Mouse (Mus musculus) embryonic facial prominence, embryonic 10.5 days (tissue): ENCODE measurements around the gene Zglp1. TPM values are rescaled to one million over a fixed set of nuclear protein-coding genes. Genes with fewer than 3 reads are reported as not detected.

Experiments used
- DNase-seq: peaks from one replicate; pipeline ENCODE4 v3.0.0-alpha.2; 2017; ENCODE audit warnings: low spot score
- H3K27ac ChIP-seq: fragments of 300-500 bp; sonication (generic); replicated peaks from 2 replicates; pipeline ENCODE4 v1.5.1; 2016; ENCODE audit warnings: mild to moderate bottlenecking
- H3K27me3 ChIP-seq: fragments of 300-500 bp; sonication (generic); replicated peaks from 2 replicates; pipeline ENCODE4 v1.6.1; 2016; ENCODE audit warnings: low read depth, mild to moderate bottlenecking; ENCODE audit not compliant: poor library complexity, severe bottlenecking
- H3K36me3 ChIP-seq: fragments of 300-500 bp; sonication (generic); replicated peaks from 2 replicates; pipeline ENCODE4 v1.6.1; 2016; ENCODE audit warnings: mild to moderate bottlenecking, moderate library complexity
- H3K4me1 ChIP-seq: fragments of 300-500 bp; sonication (generic); 2 replicates; pipeline ENCODE4 v1.6.1; 2016
- H3K4me3 ChIP-seq: fragments of 300-500 bp; sonication (generic); 2 replicates; pipeline ENCODE4 v1.5.1; 2016; ENCODE audit warnings: mild to moderate bottlenecking, moderate library complexity
- H3K9me3 ChIP-seq: fragments of 300-500 bp; sonication (generic); 2 replicates; pipeline ENCODE4 v1.6.1; 2016; ENCODE audit warnings: mild to moderate bottlenecking
- WGBS: fragments of 180-500 bp; shearing (Covaris S2); methylation state at CpG from one replicate; pipeline ENCODE4 v1.1.7; 2016; 5-methylcytosine and 5-hydroxymethylcytosine counted together
- polyA plus RNA-seq: library from polyadenylated mRNA; unstranded; fragments of >200 nt; fragmentation: Nextera tagmentation; extraction: Ambion mirVana; gene quantifications from 2 replicates; pipeline ENCODE4 v1.2.1, GENCODE M21; 2016

Gene Zglp1
- polyA plus RNA-seq, 1 experiment from 2014 or later = 1.8 TPM

- H3K27ac ChIP-seq = no peak overlapping the region
- peaks cover 71% of the 10 kb centered on the region for H3K4me1 ChIP-seq
- H3K36me3 ChIP-seq = no peaks in the 10 kb centered on the region
- DNase-seq = peak; percentile 72
- under 1% methylated on average over 36 of the region's 36 CpGs for WGBS
- peaks cover 100% of the 10 kb centered on the region for H3K27me3 ChIP-seq
- peak overlapping the region; percentile 57 for H3K4me3 ChIP-seq
- no peaks in the 10 kb centered on the region for H3K9me3 ChIP-seq
These were observed 35.5 kb downstream of the Zglp1 start for GRCm38 (mm10) chr9:21031251-21031895.

- Histone ChIP-seq H3K9me3 (no peaks in the 10 kb centered on the region), H3K27me3 (peaks cover 100% of the 10 kb centered on the region), H3K27ac (no peak overlapping the region), H3K36me3 (no peaks in the 10 kb centered on the region), H3K4me3 (peak overlapping the region; percentile 57), H3K4me1 (peaks cover 67% of the 10 kb centered on the region)
- DNase-seq = peak; percentile 88
- under 1% methylated on average over 13 of the region's 13 CpGs for WGBS
These were observed 36.1 kb downstream of the Zglp1 start for GRCm38 (mm10) chr9:21030781-21031250.

GRCm38 (mm10) chr9:21030055-21030600, 36.8 kb downstream of the Zglp1 start:
- H3K4me1 ChIP-seq = peaks cover 63% of the 10 kb centered on the region
- H3K36me3 ChIP-seq = no peaks in the 10 kb centered on the region
- H3K9me3 ChIP-seq = no peaks in the 10 kb centered on the region
- peaks cover 100% of the 10 kb centered on the region for H3K27me3 ChIP-seq
- 21% methylated on average over 22 of the region's 22 CpGs for WGBS
- no peak overlapping the region for H3K27ac ChIP-seq
- peak overlapping the region; percentile 57 for H3K4me3 ChIP-seq
- DNase-seq = no peak

- peaks cover 95% of the 10 kb centered on the region for H3K27me3 ChIP-seq
- DNase-seq = peak; percentile 87
- no peaks in the 10 kb centered on the region for H3K9me3 ChIP-seq
- peak within 1 kb of the TSS; percentile 57 for H3K4me3 ChIP-seq
- peaks cover 56% of the 10 kb centered on the region for H3K4me1 ChIP-seq
- 2% methylated on average over 37 of the region's 37 CpGs for WGBS
- H3K36me3 ChIP-seq = no peaks in the 10 kb centered on the region
- peak within 1 kb of the TSS; percentile 73 for H3K27ac ChIP-seq
These were observed 37.4 kb downstream of the Zglp1 start, which contains the start of gene Icam4 for GRCm38 (mm10) chr9:21029291-21030054. Gene Icam4, plus strand, starts transcription at chr9:21029373.

GRCm38 (mm10) chr9:21028560-21029110, 38.3 kb downstream of the Zglp1 start:
- Histone ChIP-seq H3K4me1 (peaks cover 53% of the 10 kb centered on the region), H3K36me3 (no peaks in the 10 kb centered on the region), H3K27me3 (peaks cover 87% of the 10 kb centered on the region), H3K9me3 (no peaks in the 10 kb centered on the region), H3K4me3 (0 out of 2 replicates have a peak overlapping the region, but pooled peaks have one; percentile 57), H3K27ac (no peak overlapping the region)
- WGBS = 72% methylated on average over 6 of the region's 6 CpGs
- DNase-seq = no peak

- Histone ChIP-seq H3K27ac (no peak overlapping the region), H3K27me3 (peaks cover 79% of the 10 kb centered on the region), H3K4me1 (peaks cover 45% of the 10 kb centered on the region), H3K9me3 (no peaks in the 10 kb centered on the region), H3K36me3 (no peaks in the 10 kb centered on the region), H3K4me3 (no peak overlapping the region)
- no peak for DNase-seq
- WGBS = 67% methylated on average over 8 of the region's 8 CpGs
These were observed 39.1 kb downstream of the Zglp1 start for GRCm38 (mm10) chr9:21027774-21028290.

- no peak overlapping the region for H3K27ac ChIP-seq
- WGBS = 82% methylated on average over 12 of the region's 12 CpGs
These were observed 40.0 kb downstream of the Zglp1 start for GRCm38 (mm10) chr9:21026849-21027248.

GRCm38 (mm10) chr9:21025258-21025810, 41.6 kb downstream of the Zglp1 start:
- H3K4me3 ChIP-seq = no peak overlapping the region
- H3K27me3 ChIP-seq = peaks cover 59% of the 10 kb centered on the region
- H3K9me3 ChIP-seq = no peaks in the 10 kb centered on the region
- WGBS = 74% methylated on average over 19 of the region's 19 CpGs
- no peaks in the 10 kb centered on the region for H3K36me3 ChIP-seq
- DNase-seq = no peak
- no peak overlapping the region for H3K27ac ChIP-seq
- peaks cover 21% of the 10 kb centered on the region for H3K4me1 ChIP-seq

More at GRCm38 (mm10) chr9:21026849-21027248, 40.0 kb downstream of the Zglp1 start:
- H3K9me3 ChIP-seq = no peaks in the 10 kb centered on the region
- H3K4me3 ChIP-seq = 0 out of 2 replicates have a peak overlapping the region, but pooled peaks have one; percentile 1
- no peaks in the 10 kb centered on the region for H3K36me3 ChIP-seq
- H3K4me1 ChIP-seq = peaks cover 35% of the 10 kb centered on the region
- no peak for DNase-seq
- peaks cover 72% of the 10 kb centered on the region for H3K27me3 ChIP-seq

- Histone ChIP-seq H3K4me3 (no peak overlapping the region), H3K27ac (no peak overlapping the region), H3K9me3 (no peaks in the 10 kb centered on the region), H3K4me1 (no peaks in the 10 kb centered on the region), H3K27me3 (peaks cover 56% of the 10 kb centered on the region), H3K36me3 (no peaks in the 10 kb centered on the region)
- DNase-seq = no peak
- 84% methylated on average over 1 of the region's 1 CpGs for WGBS
These were observed 44.2 kb downstream of the Zglp1 start for GRCm38 (mm10) chr9:21022726-21023125.

GRCm38 (mm10) chr9:21022288-21022687, 44.6 kb downstream of the Zglp1 start:
- Histone ChIP-seq H3K9me3 (no peaks in the 10 kb centered on the region), H3K27me3 (peaks cover 56% of the 10 kb centered on the region), H3K27ac (no peak overlapping the region), H3K36me3 (no peaks in the 10 kb centered on the region), H3K4me3 (no peak overlapping the region), H3K4me1 (peaks cover under 1% of the 10 kb centered on the region; the same call in 1 of the 2 replicates)
- 65% methylated on average over 6 of the region's 6 CpGs for WGBS
- no peak for DNase-seq

GRCm38 (mm10) chr9:21021363-21021762, 45.5 kb downstream of the Zglp1 start:
- Histone ChIP-seq H3K36me3 (no peaks in the 10 kb centered on the region), H3K4me3 (no peak overlapping the region), H3K27ac (no peak overlapping the region), H3K27me3 (peaks cover 56% of the 10 kb centered on the region), H3K9me3 (no peaks in the 10 kb centered on the region), H3K4me1 (peaks cover 7% of the 10 kb centered on the region)
- WGBS = 72% methylated on average over 3 of the region's 3 CpGs
- no peak for DNase-seq

GRCm38 (mm10) chr9:21018600-21018999, 48.3 kb downstream of the Zglp1 start:
- no peak for DNase-seq
- 74% methylated on average over 2 of the region's 2 CpGs for whole genome bisulfite sequencing

More at GRCm38 (mm10) chr9:21018600-21018999, 48.3 kb downstream of the Zglp1 start:
- Histone ChIP-seq H3K27ac (no peak overlapping the region), H3K4me3 (no peak overlapping the region), H3K36me3 (no peaks in the 10 kb centered on the region), H3K27me3 (peaks cover 70% of the 10 kb centered on the region), H3K4me1 (peaks cover 25% of the 10 kb centered on the region), H3K9me3 (no peaks in the 10 kb centered on the region)
